Mouse (Mus musculus): ENCODE results near the gene Ces1g. TPM values are rescaled to one million over a fixed set of nuclear protein-coding genes. Genes with fewer than 3 reads are reported as not detected.

Ces1g gene
- polyA plus RNA-seq, 1 experiment from 2014 or later: not detected

DNA sequence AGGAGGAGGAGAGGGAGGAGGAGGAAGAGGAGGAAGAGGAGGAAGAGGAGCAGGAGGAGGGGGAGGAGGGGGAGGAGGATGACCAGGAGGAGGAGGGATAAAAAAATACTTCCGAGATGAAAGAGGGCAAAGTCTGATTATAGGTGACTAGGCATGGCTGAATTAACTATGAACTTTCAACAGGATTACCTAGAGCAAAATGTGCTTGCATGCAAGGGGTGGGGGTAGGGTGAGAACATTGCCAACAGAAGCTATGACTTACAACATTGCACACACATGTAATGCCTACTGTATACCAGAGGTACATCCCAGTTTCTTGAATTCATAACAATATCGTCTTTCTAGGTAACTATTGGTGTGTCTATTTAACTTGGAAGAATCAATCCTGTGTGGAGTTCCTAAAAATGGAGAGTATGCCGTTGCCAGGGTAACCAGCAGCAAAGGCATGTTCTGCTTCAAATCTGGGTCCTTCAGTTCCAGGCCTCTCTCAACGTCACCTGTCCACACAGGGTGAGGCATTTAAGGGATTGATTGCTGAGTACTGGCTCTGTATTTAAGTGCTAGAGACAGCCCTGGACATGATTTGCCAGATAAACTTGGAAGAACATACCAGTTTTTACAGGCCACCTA, 58.8 kb downstream of the Ces1g start:
- no peak overlapping the region for H3K9ac ChIP-seq
- WGBS: 76% methylated on average over 4 of the region's 4 CpGs
- no peaks in the 10 kb centered on the region for H3K36me3 ChIP-seq
- no peak for ATAC-seq (ENCODE audit: low read depth)
- no peaks in the 10 kb centered on the region for H3K27me3 ChIP-seq
- no peaks in the 10 kb centered on the region for H3K9me3 ChIP-seq
- H3K4me2 ChIP-seq: no peak overlapping the region
- H3K4me3 ChIP-seq: no peak overlapping the region
- no peak overlapping the region for H3K27ac ChIP-seq (replicated peaks)
- no peaks in the 10 kb centered on the region for H3K4me1 ChIP-seq (replicated peaks)

DNA sequence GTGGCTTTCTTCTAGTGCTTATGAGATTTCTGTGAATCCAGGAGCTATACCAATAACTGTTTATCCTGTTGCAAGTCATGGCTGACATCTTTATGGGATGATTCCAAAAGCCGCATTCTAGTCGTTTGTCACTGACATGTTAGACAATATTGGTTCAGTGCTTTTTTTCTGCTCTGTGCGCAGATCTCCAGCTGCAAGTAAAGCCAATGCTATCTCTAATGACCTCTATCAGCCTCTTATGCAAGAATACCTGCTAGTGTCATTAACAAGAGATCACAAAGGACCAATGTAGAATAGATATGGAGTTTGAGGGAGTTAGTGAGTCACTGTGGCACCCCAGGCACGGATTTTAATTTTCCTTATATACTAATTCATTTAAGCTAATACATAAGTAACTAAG, 62.5 kb downstream of the Ces1g start:
- WGBS: 79% methylated on average over 4 of the region's 4 CpGs
- no peak overlapping the region for H3K9ac ChIP-seq
- no peak for ATAC-seq (ENCODE audit: low read depth)

DNA sequence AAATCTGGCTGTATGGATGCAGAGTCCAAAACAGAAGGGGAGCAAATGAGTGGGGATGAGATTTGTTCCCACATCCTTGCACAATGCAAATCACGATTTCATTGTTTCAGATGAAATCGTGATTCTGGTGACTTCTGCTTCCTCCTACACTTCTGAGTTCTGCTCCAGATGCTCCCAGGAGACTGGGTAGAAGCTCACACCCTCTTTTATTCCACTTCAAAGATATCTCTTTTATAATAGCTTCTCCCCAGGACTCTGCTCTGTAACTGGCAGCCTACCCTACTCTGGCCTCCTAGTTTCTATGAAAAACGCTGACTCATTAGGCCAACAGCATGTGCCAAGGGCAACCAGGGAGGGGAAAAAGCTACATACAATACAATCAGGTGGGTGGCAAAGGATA, 63.8 kb downstream of the Ces1g start:
- Histone ChIP-seq H3K4me1 (replicated peaks) (no peaks in the 10 kb centered on the region), H3K36me3 (no peaks in the 10 kb centered on the region), H3K4me2 (no peak overlapping the region), H3K27ac (replicated peaks) (no peak overlapping the region), H3K4me3 (no peak overlapping the region), H3K9ac (no peak overlapping the region), H3K9me3 (no peaks in the 10 kb centered on the region), H3K27me3 (no peaks in the 10 kb centered on the region)
- no peak for ATAC-seq (ENCODE audit: low read depth)
- 92% methylated on average over 3 of the region's 3 CpGs for WGBS

More for the DNA sequence above, 62.5 kb downstream of the Ces1g start:
- Histone ChIP-seq H3K4me1 (replicated peaks) (no peaks in the 10 kb centered on the region), H3K4me3 (no peak overlapping the region), H3K9me3 (no peaks in the 10 kb centered on the region), H3K36me3 (no peaks in the 10 kb centered on the region), H3K27ac (replicated peaks) (no peak overlapping the region), H3K27me3 (no peaks in the 10 kb centered on the region), H3K4me2 (no peak overlapping the region)

DNA sequence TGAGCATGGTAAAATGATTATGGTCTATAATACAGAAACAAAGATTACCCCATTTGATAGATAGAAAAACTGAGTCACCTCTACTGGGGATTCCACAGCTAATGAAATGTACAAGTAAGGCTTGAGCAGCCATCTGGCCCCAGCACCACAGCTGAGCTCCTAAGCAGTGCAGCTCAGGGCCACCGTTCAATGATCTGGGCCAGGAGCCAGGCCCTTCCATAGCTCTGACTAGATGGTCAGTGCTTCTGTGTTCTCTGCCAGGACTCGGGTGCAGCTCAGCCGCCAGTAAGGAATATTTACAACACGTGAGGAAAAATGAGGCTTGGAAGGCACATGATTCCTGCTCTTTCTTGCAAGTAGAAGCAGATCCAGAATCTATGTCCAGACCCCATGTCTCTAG, 64.4 kb downstream of the Ces1g start:
- H3K4me1 ChIP-seq (replicated peaks): no peaks in the 10 kb centered on the region
- no peaks in the 10 kb centered on the region for H3K9me3 ChIP-seq
- no peak overlapping the region for H3K4me2 ChIP-seq
- H3K27me3 ChIP-seq: no peaks in the 10 kb centered on the region
- 85% methylated on average over 4 of the region's 4 CpGs for WGBS
- no peak overlapping the region for H3K9ac ChIP-seq
- no peak for ATAC-seq (ENCODE audit: low read depth)
- no peak overlapping the region for H3K27ac ChIP-seq (replicated peaks)
- no peak overlapping the region for H3K4me3 ChIP-seq
- no peaks in the 10 kb centered on the region for H3K36me3 ChIP-seq

DNA sequence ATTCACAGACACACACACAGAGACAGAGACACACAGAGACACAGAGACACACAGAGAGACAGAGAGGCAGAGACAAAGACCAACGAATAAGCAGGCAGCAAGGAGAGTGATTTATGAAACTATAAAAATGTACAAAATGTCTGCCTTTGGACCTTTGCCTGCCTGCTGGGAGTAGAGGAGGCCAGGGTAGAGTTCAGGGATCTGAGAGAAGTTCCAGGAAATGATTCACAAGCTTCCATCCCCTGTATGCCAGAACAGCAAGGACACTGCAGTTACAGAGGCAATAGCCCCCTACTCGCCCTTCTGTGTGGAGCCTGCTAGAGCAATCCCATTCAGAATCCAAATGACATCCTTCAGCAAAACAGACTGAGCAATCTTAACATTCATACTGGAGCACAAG, 75.7 kb downstream of the Ces1g start:
- Histone ChIP-seq H3K9me3 (no peaks in the 10 kb centered on the region), H3K36me3 (no peaks in the 10 kb centered on the region), H3K4me2 (no peak overlapping the region), H3K27me3 (no peaks in the 10 kb centered on the region), H3K9ac (no peak overlapping the region), H3K4me1 (replicated peaks) (no peaks in the 10 kb centered on the region), H3K4me3 (no peak overlapping the region), H3K27ac (replicated peaks) (no peak overlapping the region)
- WGBS: 52% methylated on average over 2 of the region's 2 CpGs
- no peak for ATAC-seq (ENCODE audit: low read depth)

DNA sequence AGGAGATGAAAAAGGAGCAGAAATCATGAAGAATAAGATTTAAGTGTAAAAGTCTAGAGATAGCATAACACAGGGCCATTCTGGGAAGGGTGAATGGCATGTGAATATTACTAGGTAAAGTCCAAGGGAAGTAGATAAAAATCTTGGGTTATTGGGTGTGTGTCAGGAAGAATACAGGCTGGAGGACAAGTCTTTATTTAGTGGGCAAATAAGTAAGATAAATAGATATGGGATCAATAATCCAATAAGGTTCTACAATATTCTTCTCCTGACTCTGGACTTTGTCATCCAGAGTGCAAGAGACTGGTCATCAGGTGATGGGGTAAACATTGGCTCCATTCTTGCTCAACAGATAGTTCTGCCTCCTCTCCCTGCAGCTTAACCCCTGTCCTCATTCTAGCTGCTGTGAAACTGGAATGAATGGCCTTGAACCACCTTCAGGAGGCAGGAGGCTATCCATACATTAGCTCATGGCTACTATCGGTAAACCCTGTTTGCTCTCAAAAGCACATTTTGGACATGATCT, 84.6 kb downstream of the Ces1g start:
- Histone ChIP-seq H3K27ac (replicated peaks) (no peak overlapping the region), H3K9me3 (no peaks in the 10 kb centered on the region), H3K36me3 (no peaks in the 10 kb centered on the region), H3K9ac (no peak overlapping the region), H3K27me3 (no peaks in the 10 kb centered on the region), H3K4me3 (no peak overlapping the region), H3K4me2 (no peak overlapping the region), H3K4me1 (replicated peaks) (no peaks in the 10 kb centered on the region)
- no peak for ATAC-seq (ENCODE audit: low read depth)
- WGBS: 98% methylated on average over 1 of the region's 1 CpGs

Other genes starting within 250 kb of the Ces1g start
- gene Ces1c, start 206.0 kb downstream of the Ces1g start, polyA plus RNA-seq (2015; fragmentation: Nextera tagmentation; extraction: Ambion mirVana): not detected in 2 replicates
- gene Ces1d, start 139.5 kb downstream of the Ces1g start, polyA plus RNA-seq (2015; fragmentation: Nextera tagmentation; extraction: Ambion mirVana): 0.21 and 0.61 TPM in 2 replicates
- gene Ces1e, start 107.7 kb downstream of the Ces1g start, polyA plus RNA-seq (2015; fragmentation: Nextera tagmentation; extraction: Ambion mirVana): not detected in 2 replicates
- not detected in 2 replicates for gene Ces1f, start 57.6 kb downstream of the Ces1g start, polyA plus RNA-seq (2015; fragmentation: Nextera tagmentation; extraction: Ambion mirVana)
- gene Ces1h, start 42.4 kb upstream of the Ces1g start, polyA plus RNA-seq (2015; fragmentation: Nextera tagmentation; extraction: Ambion mirVana): not detected in 2 replicates
- gene Ces5a, start 198.5 kb upstream of the Ces1g start, polyA plus RNA-seq (2015; fragmentation: Nextera tagmentation; extraction: Ambion mirVana): 0.31 TPM in 1 of 2 replicates, not detected in the other

Data from neural tube, embryonic 13.5 days (tissue).